Mouse (Mus musculus) intestine, embryonic 15.5 days (tissue): ENCODE results near the gene Vps13d. TPM values are rescaled to one million over a fixed set of nuclear protein-coding genes. Genes with fewer than 3 reads are reported as not detected.

Experiments
- ATAC-seq: fragments of 200-750 bp; cut with Nextera tagmentation; 2 replicates; pipeline ENCODE4 v1.8.0; 2017; ENCODE audit warnings: moderate TSS enrichment, moderate library complexity
- H3K27ac ChIP-seq: fragments of 300-500 bp; sonication (generic); 2 replicates; pipeline ENCODE4 v1.5.1; 2015; ENCODE audit warnings: mild to moderate bottlenecking, inconsistent platforms
- H3K27me3 ChIP-seq: fragments of 300-500 bp; sonication (generic); replicated peaks from 2 replicates; pipeline ENCODE4 v1.6.1; 2015; ENCODE audit warnings: inconsistent platforms
- H3K36me3 ChIP-seq: fragments of 300-500 bp; sonication (generic); 2 replicates; pipeline ENCODE4 v1.6.1; 2015; ENCODE audit warnings: inconsistent platforms
- H3K4me1 ChIP-seq: fragments of 300-500 bp; sonication (generic); replicated peaks from 2 replicates; pipeline ENCODE4 v1.6.1; 2015; ENCODE audit warnings: inconsistent platforms
- H3K4me2 ChIP-seq: fragments of 300-500 bp; sonication (generic); replicated peaks from 2 replicates; pipeline ENCODE4 v1.6.1; 2015; ENCODE audit warnings: mild to moderate bottlenecking, inconsistent platforms
- H3K4me3 ChIP-seq: fragments of 300-500 bp; sonication (generic); replicated peaks from 2 replicates; pipeline ENCODE4 v1.5.1; 2015; ENCODE audit warnings: inconsistent platforms
- H3K9ac ChIP-seq: fragments of 300-500 bp; sonication (generic); 2 replicates; pipeline ENCODE4 v1.6.1; 2015; ENCODE audit warnings: inconsistent platforms
- H3K9me3 ChIP-seq: fragments of 300-500 bp; sonication (generic); 2 replicates; pipeline ENCODE4 v1.6.1; 2016; ENCODE audit warnings: inconsistent platforms
- WGBS: fragments of 180-500 bp; shearing (Covaris S2); methylation state at CpG from one replicate; pipeline ENCODE4 v1.1.7; 2015; 5-methylcytosine and 5-hydroxymethylcytosine counted together
- polyA plus RNA-seq: library from polyadenylated mRNA; unstranded; fragments of >200 nt; fragmentation: Nextera tagmentation; extraction: Ambion mirVana; gene quantifications from 2 replicates; pipeline ENCODE4 v1.2.1, GENCODE M21; 2015

Vps13d gene
- polyA plus RNA-seq, 1 experiment from 2014 or later, result 10.1 TPM

GRCm38 (mm10) chr4:144928693-144929436 lies 265.9 kb downstream of the Vps13d start:
- Histone ChIP-seq H3K9ac (no peak overlapping the region), H3K36me3 (peaks cover 6% of the 10 kb centered on the region; the same call in 1 of the 2 replicates), H3K4me3 (no peak overlapping the region), H3K9me3 (no peaks in the 10 kb centered on the region), H3K27ac (no peak overlapping the region), H3K27me3 (no peaks in the 10 kb centered on the region), H3K4me1 (peaks cover 20% of the 10 kb centered on the region), H3K4me2 (no peak overlapping the region)
- WGBS, result 79% methylated on average over 5 of the region's 5 CpGs
- no peak for ATAC-seq

Other genes starting within 250 kb of the Vps13d start
- gene Tnfrsf1b, start 51.9 kb upstream of the Vps13d start, polyA plus RNA-seq, result 5.3 and 5.9 TPM in 2 replicates
- 0.11 TPM in 1 of 2 replicates, not detected in the other for gene Tnfrsf8, start 120.2 kb upstream of the Vps13d start, polyA plus RNA-seq